Mouse (Mus musculus): Measurements from ENCODE around the gene Narfl.

GRCm38 (mm10) chr17:25827546-25828222, 54.1 kb downstream of the Narfl start:
- TF ChIP-seq CTCF (IDR thresholded peaks at IDR 0.05; ENCODE audit: control insufficient read depth, insufficient read depth, insufficient replicate concordance, low read depth, low read length) (no peak), POLR2A (IDR thresholded peaks at IDR 0.05; ENCODE audit: control insufficient read depth, low read depth, low read length) (no peak)

Measured in testis, adult 2 months (tissue).